Mouse (Mus musculus): ENCODE data around the gene Gm3012. TPM values are rescaled to one million over a fixed set of nuclear protein-coding genes. Genes with fewer than 3 reads are reported as not detected.
"Not testable (repeated sequence)": the region's sequence is repeated elsewhere in the genome, so short reads cannot be mapped to it uniquely, and the experiment has no call there.

Gm3012 gene
- polyA plus RNA-seq (2012; rRNA removed), result not detected in 2 replicates

- DNase-seq; H3K27ac ChIP-seq (ENCODE audit: insufficient read depth, low read depth, low read length): not testable (repeated sequence)
- WGBS, result no CpG with 5 or more reads among the region's 2 CpGs
Measured at GRCm38 (mm10) chr14:3634212-3634611, at the start of gene Gm3012. Gene Gm3012 (plus strand): TSS chr14:3634512.

GRCm38 (mm10) chr14:3651730-3652129 lies 17.4 kb downstream of the Gm3012 start, which contains the start of gene Gm3020:
Gene Gm3020 (plus strand): TSS chr14:3652030.
- not testable (repeated sequence) for H3K4me1 ChIP-seq (ENCODE audit: control insufficient read depth, insufficient read depth, low read length); H3K36me3 ChIP-seq (ENCODE audit: control insufficient read depth, insufficient read depth, low read length); H3K4me3 ChIP-seq (ENCODE audit: insufficient read depth, low read depth, low read length); H3K27me3 ChIP-seq (replicated peaks; ENCODE audit: control insufficient read depth, insufficient read depth, low read length); H3K27ac ChIP-seq (ENCODE audit: insufficient read depth, low read depth, low read length); DNase-seq
- no CpG with 5 or more reads among the region's 32 CpGs for WGBS

More at GRCm38 (mm10) chr14:3634212-3634611, at the start of gene Gm3012:
- not testable (repeated sequence) for H3K4me1 ChIP-seq (ENCODE audit: control insufficient read depth, insufficient read depth, low read length); H3K36me3 ChIP-seq (ENCODE audit: control insufficient read depth, insufficient read depth, low read length); H3K27me3 ChIP-seq (replicated peaks; ENCODE audit: control insufficient read depth, insufficient read depth, low read length); H3K4me3 ChIP-seq (ENCODE audit: insufficient read depth, low read depth, low read length)

- not testable (repeated sequence) for H3K36me3 ChIP-seq (ENCODE audit: control insufficient read depth, insufficient read depth, low read length); H3K4me3 ChIP-seq (ENCODE audit: insufficient read depth, low read depth, low read length); H3K4me1 ChIP-seq (ENCODE audit: control insufficient read depth, insufficient read depth, low read length); H3K27me3 ChIP-seq (replicated peaks; ENCODE audit: control insufficient read depth, insufficient read depth, low read length); H3K27ac ChIP-seq (ENCODE audit: insufficient read depth, low read depth, low read length); DNase-seq
- no CpG with 5 or more reads among the region's 3 CpGs for WGBS
Measured at GRCm38 (mm10) chr14:3688483-3688882, 54.2 kb downstream of the Gm3012 start, which contains the start of gene Gm3043. Gene Gm3043 (plus strand): TSS chr14:3688783.

Other genes starting within 250 kb of the Gm3012 start
- not detected in 2 replicates for gene Gm10413, start 239.4 kb upstream of the Gm3012 start, polyA plus RNA-seq (2012; rRNA removed)
- not detected in 2 replicates for gene Gm10409, start 221.9 kb upstream of the Gm3012 start, polyA plus RNA-seq (2012; rRNA removed)
- gene Gm3005, start 206.4 kb upstream of the Gm3012 start, polyA plus RNA-seq (2012; rRNA removed), result not detected in 2 replicates
- gene Gm10408, start 185.1 kb upstream of the Gm3012 start, polyA plus RNA-seq (2012; rRNA removed), result not detected in 2 replicates
- not detected in 2 replicates for gene Gm3020, start 17.5 kb downstream of the Gm3012 start, polyA plus RNA-seq (2012; rRNA removed)
- gene Gm3043, start 54.3 kb downstream of the Gm3012 start, polyA plus RNA-seq (2012; rRNA removed), result not detected in 2 replicates
- gene Gm3002, start 175.6 kb downstream of the Gm3012 start, polyA plus RNA-seq (2012; rRNA removed), result not detected in 2 replicates
- not detected in 2 replicates for gene Gm3033, start 211.7 kb downstream of the Gm3012 start, polyA plus RNA-seq (2012; rRNA removed)
- gene Gm2916, start 249.7 kb downstream of the Gm3012 start, polyA plus RNA-seq (2012; rRNA removed), result not detected in 2 replicates

Data from kidney, adult 2 months (tissue).